Mouse (Mus musculus) myocyte (in vitro differentiated cells): ENCODE results near the gene Arhgap15. TPM values are rescaled to one million over a fixed set of nuclear protein-coding genes. Genes with fewer than 3 reads are reported as not detected.

Source experiments
- H3K27me3 ChIP-seq: one replicate; pipeline ENCODE4 v1.6.1; 2011; ENCODE audit not compliant: control insufficient read depth, insufficient read depth, insufficient read length
- H3K36me3 ChIP-seq: one replicate; pipeline ENCODE4 v1.6.1; 2011; ENCODE audit not compliant: control insufficient read depth, insufficient read depth
- H3K4me2 ChIP-seq: one replicate; pipeline ENCODE4 v1.6.1; 2011; ENCODE audit warnings: low read depth, control low read depth
- H3K4me3 ChIP-seq: one replicate; pipeline ENCODE4 v1.5.1; 2011; ENCODE audit warnings: mild to moderate bottlenecking, control low read depth, moderate library complexity
- H3K79me2 ChIP-seq: one replicate; pipeline ENCODE4 v1.6.1; 2011; ENCODE audit not compliant: control insufficient read depth, insufficient read depth
- H3ac ChIP-seq: one replicate; pipeline ENCODE4 v1.6.1; 2011; ENCODE audit not compliant: control insufficient read depth, insufficient read length
- CEBPB ChIP-seq: IDR thresholded peaks from 2 replicates; pipeline ENCODE4 v1.6.1; 2011; ENCODE audit warnings: mild to moderate bottlenecking, moderate library complexity; ENCODE audit not compliant: poor library complexity, insufficient read depth, severe bottlenecking
- E2F4 ChIP-seq: IDR thresholded peaks from one replicate; pipeline ENCODE4 v1.6.1; 2011; ENCODE audit warnings: mild to moderate bottlenecking, control low read depth, moderate library complexity; ENCODE audit not compliant: insufficient read depth
- MAX ChIP-seq: IDR thresholded peaks from one replicate; pipeline ENCODE4 v1.6.1; 2011; ENCODE audit warnings: low read depth, mild to moderate bottlenecking, control low read depth
- MYOD1 ChIP-seq, 3 experiments: IDR thresholded peaks; one replicate each; pipeline ENCODE4 v1.6.1; 2011; ENCODE audit warnings: control low read depth in 2 of 3, low read depth in 2 of 3, mild to moderate bottlenecking in 2 of 3, moderate library complexity in 1 of 3; ENCODE audit not compliant: insufficient read length in 2 of 3, control insufficient read depth in 1 of 3
- MYOG ChIP-seq, 3 experiments: IDR thresholded peaks; one replicate each; pipeline ENCODE4 v1.6.1; 2011; ENCODE audit warnings: control low read depth in 2 of 3, low read depth in 2 of 3, mild to moderate bottlenecking in 2 of 3; ENCODE audit not compliant: insufficient read length in 2 of 3, control insufficient read depth in 1 of 3, insufficient read depth in 1 of 3
- POLR2A ChIP-seq: IDR thresholded peaks from one replicate; pipeline ENCODE4 v1.6.1; 2011; ENCODE audit warnings: low read depth, mild to moderate bottlenecking, control low read depth, moderate library complexity; ENCODE audit not compliant: insufficient read length
- POLR2AphosphoS2 ChIP-seq: IDR thresholded peaks from one replicate; pipeline ENCODE4 v1.6.1; 2011; ENCODE audit warnings: low read depth, control low read depth; ENCODE audit not compliant: insufficient read length
- REST ChIP-seq: IDR thresholded peaks from one replicate; pipeline ENCODE4 v1.6.1; 2011; ENCODE audit warnings: mild to moderate bottlenecking, control low read depth, moderate library complexity; ENCODE audit not compliant: insufficient read depth, insufficient read length
- SRF ChIP-seq: IDR thresholded peaks from one replicate; pipeline ENCODE4 v1.6.1; 2011; ENCODE audit warnings: low read depth; ENCODE audit not compliant: control insufficient read depth, insufficient read length
- TCF12 ChIP-seq: IDR thresholded peaks from one replicate; pipeline ENCODE4 v1.6.1; 2011; ENCODE audit warnings: mild to moderate bottlenecking, control low read depth; ENCODE audit not compliant: poor library complexity, insufficient read depth, severe bottlenecking
- TCF3 ChIP-seq: IDR thresholded peaks from one replicate; pipeline ENCODE4 v1.6.1; 2011; ENCODE audit warnings: low read depth, control low read depth; ENCODE audit not compliant: insufficient read length
- USF1 ChIP-seq: IDR thresholded peaks from one replicate; pipeline ENCODE4 v1.6.1; 2011; ENCODE audit warnings: low read depth, mild to moderate bottlenecking, control low read depth, moderate library complexity
- polyA plus RNA-seq: library from polyadenylated mRNA; unstranded; fragments of >200 nt; fragmentation: generic; extraction: Trizol; gene quantifications from one replicate; pipeline ENCODE4 v1.2.1, GENCODE M21; 2012; ENCODE audit warnings: missing spikeins

Arhgap15 gene
- polyA plus RNA-seq, 1 experiment: not detected

GRCm38 (mm10) chr2:44416331-44416730 is 667.7 kb downstream of the Arhgap15 start:
- no peak overlapping the region for H3ac ChIP-seq
- H3K79me2 ChIP-seq: no peaks in the 10 kb centered on the region
- TF ChIP-seq USF1 (no peak), TCF3 (no peak), SRF (no peak), REST (no peak), CEBPB (no peak), MAX (no peak), POLR2AphosphoS2 (no peak), TCF12 (no peak), MYOD1 (IDR thresholded peaks at IDR 0.05; ENCODE audit: control insufficient read depth in 1 of 3, insufficient read length in 2 of 3, low read depth in 2 of 3) (no peak)
- H3K36me3 ChIP-seq: no peaks in the 10 kb centered on the region
- H3K4me2 ChIP-seq: no peak overlapping the region
- no peak overlapping the region for H3K4me3 ChIP-seq
- no peaks in the 10 kb centered on the region for H3K27me3 ChIP-seq

- no peaks in the 10 kb centered on the region for H3K27me3 ChIP-seq
- no peak overlapping the region for H3K4me2 ChIP-seq
- H3K79me2 ChIP-seq: no peaks in the 10 kb centered on the region
- H3K36me3 ChIP-seq: no peaks in the 10 kb centered on the region
- no peak for TF ChIP-seq TCF3
- no peak for TF ChIP-seq E2F4
- no peak for TF ChIP-seq SRF
- TF ChIP-seq POLR2AphosphoS2: no peak
- TF ChIP-seq REST: no peak
- no peak for TF ChIP-seq MYOG (IDR thresholded peaks at IDR 0.05; ENCODE audit: control insufficient read depth in 1 of 3, insufficient read depth in 1 of 3, insufficient read length in 2 of 3, low read depth in 2 of 3)
- no peak for TF ChIP-seq MYOD1 (IDR thresholded peaks at IDR 0.05; ENCODE audit: control insufficient read depth in 1 of 3, insufficient read length in 2 of 3, low read depth in 2 of 3)
- no peak for TF ChIP-seq TCF12
- no peak for TF ChIP-seq USF1
- no peak for TF ChIP-seq POLR2A
- no peak for TF ChIP-seq MAX
- TF ChIP-seq CEBPB: no peak
- no peak overlapping the region for H3K4me3 ChIP-seq
- H3ac ChIP-seq: no peak overlapping the region
Observed at GRCm38 (mm10) chr2:44419547-44420225, 671.1 kb downstream of the Arhgap15 start.

- H3ac ChIP-seq: no peak overlapping the region
Observed at GRCm38 (mm10) chr2:44430521-44430920, 681.9 kb downstream of the Arhgap15 start.

GRCm38 (mm10) chr2:44436652-44437051 is 688.0 kb downstream of the Arhgap15 start:
- no peaks in the 10 kb centered on the region for H3K27me3 ChIP-seq
- no peaks in the 10 kb centered on the region for H3K79me2 ChIP-seq
- TF ChIP-seq MYOD1 (IDR thresholded peaks at IDR 0.05; ENCODE audit: control insufficient read depth in 1 of 3, insufficient read length in 2 of 3, low read depth in 2 of 3) (peak in 1 of 3 experiments; percentile 57), USF1 (no peak), SRF (no peak)
- H3ac ChIP-seq: no peak overlapping the region
- no peak overlapping the region for H3K4me3 ChIP-seq
- peak overlapping the region; percentile 34 for H3K4me2 ChIP-seq
- H3K36me3 ChIP-seq: no peaks in the 10 kb centered on the region

More at GRCm38 (mm10) chr2:44430521-44430920, 681.9 kb downstream of the Arhgap15 start:
- Histone ChIP-seq H3K27me3 (no peaks in the 10 kb centered on the region), H3K79me2 (no peaks in the 10 kb centered on the region), H3K4me2 (no peak overlapping the region), H3K36me3 (no peaks in the 10 kb centered on the region), H3K4me3 (no peak overlapping the region)
- TF ChIP-seq TCF12 (no peak), REST (no peak), POLR2AphosphoS2 (no peak), TCF3 (no peak), MYOG (IDR thresholded peaks at IDR 0.05; ENCODE audit: control insufficient read depth in 1 of 3, insufficient read depth in 1 of 3, insufficient read length in 2 of 3, low read depth in 2 of 3) (no peak), USF1 (no peak), MYOD1 (IDR thresholded peaks at IDR 0.05; ENCODE audit: control insufficient read depth in 1 of 3, insufficient read length in 2 of 3, low read depth in 2 of 3) (no peak), POLR2A (no peak), CEBPB (no peak), E2F4 (no peak), SRF (no peak), MAX (no peak)

GRCm38 (mm10) chr2:44437496-44438057 is 689.0 kb downstream of the Arhgap15 start:
- no peak for TF ChIP-seq SRF
- no peak for TF ChIP-seq POLR2A
- TF ChIP-seq E2F4: no peak
- TF ChIP-seq MYOD1 (IDR thresholded peaks at IDR 0.05; ENCODE audit: control insufficient read depth in 1 of 3, insufficient read length in 2 of 3, low read depth in 2 of 3): no peak
- no peak for TF ChIP-seq REST
- TF ChIP-seq USF1: no peak
- no peak for TF ChIP-seq MAX
- no peak for TF ChIP-seq POLR2AphosphoS2
- no peak for TF ChIP-seq TCF12
- TF ChIP-seq MYOG (IDR thresholded peaks at IDR 0.05; ENCODE audit: control insufficient read depth in 1 of 3, insufficient read depth in 1 of 3, insufficient read length in 2 of 3, low read depth in 2 of 3): no peak
- TF ChIP-seq CEBPB: no peak
- no peak for TF ChIP-seq TCF3
- Histone ChIP-seq H3K27me3 (no peaks in the 10 kb centered on the region), H3ac (no peak overlapping the region), H3K4me3 (no peak overlapping the region), H3K79me2 (no peaks in the 10 kb centered on the region), H3K36me3 (no peaks in the 10 kb centered on the region), H3K4me2 (peak overlapping the region; percentile 34)
